Mouse (Mus musculus) spleen, postnatal 14 days (tissue): ENCODE measurements around the gene Commd1.

ENCODE experiments used
- DNase-seq, 2 experiments: peaks; one replicate each; pipeline ENCODE4 v3.0.0; 2021 to 2022; ENCODE audit warnings: low spot score in 2 of 2

Gene Commd1

DNA sequence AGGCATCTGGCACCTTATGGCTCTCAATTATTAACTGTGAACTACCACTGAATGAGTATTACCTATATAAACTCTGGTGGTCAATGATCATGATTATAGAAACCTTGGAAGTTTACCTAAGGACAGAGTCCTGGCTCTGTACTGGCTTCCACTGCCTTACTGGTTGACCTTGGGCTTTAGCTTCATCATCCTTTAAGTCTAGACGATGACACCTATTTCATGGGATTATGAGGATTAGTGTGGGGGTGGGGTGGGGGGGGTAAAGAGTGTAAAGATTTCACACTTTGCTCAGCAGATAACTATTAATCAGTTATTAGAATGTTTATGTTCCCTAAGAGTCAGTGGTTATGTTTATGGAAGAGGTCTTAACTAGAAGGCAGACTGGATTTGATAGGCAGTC is 7.6 kb upstream of the Commd1 start:
- no peak for DNase-seq

DNA sequence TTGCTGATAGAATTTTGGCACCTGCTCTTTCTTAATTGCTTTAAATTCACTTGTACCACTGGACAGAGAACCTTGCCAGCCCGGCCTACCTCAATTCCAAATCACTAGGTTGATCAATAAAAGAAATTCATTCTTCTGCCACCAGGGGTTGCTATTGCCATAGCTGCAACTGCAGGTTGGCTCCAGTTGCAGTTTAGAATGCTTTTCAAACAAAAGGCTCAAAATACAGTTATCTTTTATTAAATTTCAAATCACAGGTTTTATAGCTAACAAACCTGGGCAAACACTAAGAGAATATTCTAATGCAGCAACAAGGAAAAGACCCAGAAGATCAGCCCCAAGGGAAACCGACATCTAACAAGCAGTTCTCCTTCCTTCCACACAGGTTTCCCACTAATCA is 5.2 kb upstream of the Commd1 start:
- DNase-seq: peak in 1 of 2 experiments; percentile 23

DNA sequence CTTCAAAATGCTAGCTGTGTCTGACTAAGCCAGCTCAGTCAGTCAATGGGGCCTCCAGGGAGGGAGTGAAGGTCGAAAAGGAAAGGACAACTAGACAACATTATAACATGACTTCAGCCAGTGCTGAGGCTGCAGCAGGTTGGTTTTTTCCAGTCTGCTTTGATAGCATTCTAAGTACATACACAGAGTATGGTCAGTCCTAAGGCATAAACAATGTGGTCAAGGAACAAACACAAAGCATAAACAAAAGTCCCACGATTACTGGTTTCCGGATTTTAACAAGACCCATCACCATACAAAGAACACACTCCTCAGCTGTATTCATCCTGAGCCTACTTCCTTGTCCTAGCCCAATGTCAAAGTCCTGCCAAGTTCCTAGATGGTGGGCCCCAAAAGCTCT is 3.3 kb upstream of the Commd1 start:
- DNase-seq: no peak

DNA sequence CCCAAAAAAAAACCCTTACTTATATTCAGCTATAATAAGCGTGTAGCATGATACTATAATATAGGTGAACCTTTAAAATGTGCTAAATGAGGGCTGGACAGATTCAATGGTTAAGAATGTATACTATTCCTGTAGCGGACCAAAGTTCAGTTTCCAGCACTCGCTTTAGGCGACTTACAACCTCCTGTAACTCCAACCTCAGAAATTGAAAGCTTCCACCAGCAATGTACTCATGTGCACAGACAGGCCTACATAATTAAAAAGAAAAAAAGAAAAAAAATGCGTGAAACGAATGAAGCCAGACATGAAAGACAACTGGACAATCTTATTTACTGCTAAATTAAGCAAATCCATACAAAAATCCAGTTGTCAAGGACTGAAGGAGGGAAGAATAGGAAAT is 664 bp upstream of the Commd1 start:
- no peak for DNase-seq

DNA sequence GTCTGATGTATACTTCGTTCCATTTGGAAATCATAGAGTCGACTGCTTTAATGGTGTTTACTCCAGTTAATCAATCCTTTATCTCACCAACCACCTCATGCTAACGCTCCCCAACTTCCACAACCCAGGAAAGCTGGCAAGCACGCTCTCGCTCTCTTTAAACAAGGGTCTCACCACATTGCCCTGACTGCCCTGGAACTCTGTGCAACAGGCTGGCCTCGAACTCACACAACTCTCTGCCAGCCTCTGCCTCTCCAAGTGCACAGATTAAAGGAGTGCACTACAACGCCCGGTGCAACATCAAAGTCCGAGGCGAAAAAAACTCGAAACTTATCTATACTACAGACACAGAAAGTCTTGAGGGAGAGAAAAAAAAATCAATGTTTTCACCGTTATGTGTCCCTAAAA is 635 bp downstream of the Commd1 start:
- peak in 1 of 2 experiments; percentile 18 for DNase-seq

DNA sequence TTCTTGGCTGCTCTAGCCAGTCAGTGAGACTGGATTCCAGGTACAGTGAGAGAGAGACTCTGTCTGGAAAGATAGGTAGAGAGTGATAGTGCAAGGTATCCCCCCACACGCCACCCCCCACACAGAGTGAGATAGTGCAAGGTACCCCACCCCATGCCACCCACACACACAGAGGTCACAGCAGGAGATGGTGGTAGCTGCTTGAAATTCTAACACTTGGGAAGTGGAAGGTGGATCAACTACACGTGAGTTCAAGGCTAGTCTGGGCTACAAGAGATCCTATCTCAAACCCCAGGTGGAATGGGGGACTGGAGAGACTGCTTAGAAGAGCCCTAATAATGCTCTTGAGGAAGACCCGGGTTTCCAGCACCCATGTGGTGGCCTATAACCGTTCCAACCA is 1.1 kb downstream of the Commd1 start:
- no peak for DNase-seq

DNA sequence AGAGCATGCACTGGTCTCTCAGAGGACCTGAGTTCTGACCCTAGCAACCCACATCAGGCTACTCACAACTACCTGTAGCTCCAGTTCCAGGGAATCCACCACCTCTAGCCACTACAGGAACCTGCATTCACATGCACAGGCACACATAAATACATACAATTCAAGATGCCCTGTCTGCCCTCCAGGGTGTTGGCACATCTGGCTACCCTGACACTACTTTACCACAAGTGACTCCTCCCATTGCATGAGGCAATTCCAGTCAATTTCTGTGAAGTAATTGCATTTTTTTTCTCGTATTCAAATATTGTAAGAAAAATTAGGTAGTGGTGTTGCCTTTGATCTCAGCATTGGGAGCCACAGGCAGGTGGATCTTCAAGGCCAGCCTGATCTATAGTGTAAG is 3.0 kb downstream of the Commd1 start:
- no peak for DNase-seq

DNA sequence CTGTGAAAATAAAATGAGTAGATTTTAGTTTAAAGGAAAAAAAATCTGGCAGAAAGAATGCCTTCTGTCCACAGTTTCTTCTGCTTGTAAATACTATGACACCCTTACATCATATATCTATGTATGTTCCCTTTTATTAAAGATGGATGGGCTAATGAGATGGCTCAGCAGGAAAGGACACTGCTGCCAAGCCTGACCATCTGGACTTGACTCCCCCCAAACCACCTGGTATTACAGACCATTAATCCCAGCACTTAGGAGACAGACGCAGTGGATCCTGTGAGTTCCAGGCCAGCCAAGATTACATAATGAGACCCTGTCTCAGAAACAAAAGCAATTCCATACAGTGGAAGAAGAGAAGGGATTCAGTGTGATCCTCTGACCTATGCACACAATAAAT is 3.5 kb downstream of the Commd1 start:
- DNase-seq: no peak

DNA sequence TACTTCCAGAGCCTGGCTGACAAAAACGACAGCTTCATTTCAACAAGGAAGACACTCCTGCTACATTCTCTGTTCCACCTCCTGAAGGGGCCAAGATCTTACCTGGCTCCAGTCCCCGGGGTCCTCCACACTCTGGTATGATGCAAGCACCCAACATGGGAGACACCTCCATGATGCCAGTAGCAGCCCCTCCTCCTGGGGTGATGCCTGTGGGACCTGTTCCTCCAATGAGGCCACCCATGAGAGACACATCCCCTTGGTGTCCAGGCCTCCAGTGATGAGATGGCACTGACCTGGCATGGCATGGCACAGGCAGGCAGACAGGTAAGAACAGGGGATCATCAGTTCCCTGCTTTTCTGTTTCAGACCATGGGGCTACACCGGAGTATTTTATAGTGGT is 4.0 kb downstream of the Commd1 start:
- no peak for DNase-seq

DNA sequence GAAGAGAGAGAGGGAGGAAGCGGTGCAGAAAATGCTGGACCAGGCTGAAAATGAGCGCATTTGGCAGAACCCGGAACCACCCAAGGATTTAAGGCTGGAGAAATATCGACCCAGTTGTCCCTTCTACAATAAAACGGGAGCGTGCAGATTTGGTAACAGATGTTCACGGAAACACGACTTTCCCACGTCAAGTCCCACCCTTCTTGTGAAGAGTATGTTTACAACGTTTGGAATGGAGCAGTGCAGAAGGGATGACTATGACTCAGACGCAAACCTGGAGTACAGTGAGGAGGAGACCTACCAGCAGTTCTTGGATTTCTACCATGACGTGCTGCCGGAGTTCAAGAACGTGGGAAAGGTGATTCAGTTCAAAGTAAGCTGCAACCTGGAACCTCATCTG is 8.6 kb downstream of the Commd1 start:
- no peak for DNase-seq

DNA sequence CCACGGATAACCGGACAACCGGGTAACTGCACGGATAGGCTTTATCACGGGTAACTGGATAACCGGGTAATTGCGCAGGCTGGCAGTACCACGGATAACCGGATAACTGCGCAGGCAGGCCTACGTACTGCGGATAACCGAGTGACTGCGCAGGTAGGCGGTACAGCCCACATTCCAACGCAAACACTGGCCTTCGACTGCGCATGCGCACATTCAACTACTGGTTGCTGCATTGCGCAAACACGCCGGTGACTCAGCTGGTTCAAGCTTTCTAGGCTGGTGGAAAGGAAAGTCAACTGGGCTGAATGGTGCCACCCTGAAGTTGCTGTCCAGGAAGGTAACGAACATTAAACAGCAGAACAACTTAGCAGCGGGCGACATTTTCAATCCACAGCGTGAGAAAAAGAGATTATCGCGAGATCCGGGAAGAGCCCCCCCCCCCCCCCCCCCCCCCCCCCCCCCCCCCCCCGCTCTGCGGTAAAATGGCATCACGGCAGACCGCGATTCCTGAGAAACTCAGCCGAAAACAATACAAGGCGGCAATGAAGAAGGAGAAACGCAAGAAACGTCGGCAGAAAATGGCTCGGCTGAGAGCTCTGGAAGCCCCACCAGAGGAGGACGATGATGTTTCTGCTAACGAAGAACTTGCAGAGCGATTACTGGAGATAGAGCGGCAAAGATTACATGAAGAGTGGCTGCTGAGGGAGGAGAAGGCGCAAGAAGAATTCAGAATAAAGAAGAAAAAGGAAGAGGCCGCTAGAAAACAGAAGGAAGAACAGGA is 9.2 kb downstream of the Commd1 start:
- DNase-seq: peak; percentile 71 to 72

DNA sequence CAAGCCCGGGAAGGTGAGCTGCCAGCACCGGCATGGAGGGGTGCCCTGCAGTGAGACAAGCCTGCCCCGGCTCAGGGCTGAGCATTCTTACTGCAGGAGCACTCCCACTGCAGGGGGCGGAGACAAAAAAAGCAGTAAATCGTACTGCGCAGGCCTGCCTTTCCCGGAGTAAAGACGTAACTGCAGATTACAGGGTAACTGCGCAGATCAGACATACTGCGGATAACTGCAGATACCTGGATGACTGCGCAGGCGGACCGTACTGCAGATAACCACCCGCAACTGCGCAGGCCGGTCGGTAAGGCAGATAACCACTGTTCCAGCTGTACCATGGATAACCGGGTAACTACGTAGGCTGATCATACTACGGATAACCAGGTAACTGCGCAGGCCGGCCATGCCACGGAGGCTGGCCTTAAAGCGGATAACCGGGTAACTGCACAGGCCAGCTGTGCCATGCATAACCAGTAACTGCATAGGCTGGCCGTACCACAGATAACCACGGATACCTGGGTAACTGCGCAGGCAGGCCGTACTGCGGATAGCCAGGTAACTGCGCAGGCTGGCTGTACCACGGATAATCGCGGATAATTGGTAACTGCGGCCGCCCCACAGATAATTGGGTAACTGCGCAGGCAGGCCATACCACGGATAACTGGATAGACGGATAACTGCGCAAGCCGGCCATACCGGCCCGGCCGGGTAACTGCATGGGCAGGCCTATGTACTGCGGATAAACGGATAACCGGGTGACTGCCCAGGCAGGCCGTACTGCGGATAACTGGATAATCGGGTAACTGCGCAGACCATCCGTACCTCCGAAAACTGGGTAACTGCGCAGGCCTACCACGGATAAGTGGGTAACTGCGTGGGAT is 10.1 kb downstream of the Commd1 start, which contains the start of gene Zrsr1:
Gene Zrsr1 (plus strand): TSS at position 171 of the 875 bp plus-strand sequence.
- DNase-seq: peak; percentile 27 to 42

DNA sequence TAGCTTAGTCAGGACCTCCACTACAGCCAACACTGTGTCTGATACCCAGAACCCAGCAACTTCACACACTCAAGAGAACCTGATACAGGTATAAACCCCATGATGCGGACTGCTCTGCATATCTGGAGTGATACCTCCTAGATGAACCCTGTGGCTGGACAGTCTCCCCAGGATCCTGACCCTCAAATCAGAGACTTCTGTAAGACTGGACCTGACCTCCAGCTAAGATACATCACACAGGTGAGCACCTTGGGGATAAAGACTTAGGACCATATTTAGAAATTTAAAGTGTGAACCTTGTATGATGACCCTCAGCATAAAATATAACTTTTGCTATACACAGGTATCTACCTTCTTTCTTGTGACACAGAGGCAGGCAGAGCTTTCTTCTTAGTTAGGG is 11.6 kb downstream of the Commd1 start:
- DNase-seq: no peak

DNA sequence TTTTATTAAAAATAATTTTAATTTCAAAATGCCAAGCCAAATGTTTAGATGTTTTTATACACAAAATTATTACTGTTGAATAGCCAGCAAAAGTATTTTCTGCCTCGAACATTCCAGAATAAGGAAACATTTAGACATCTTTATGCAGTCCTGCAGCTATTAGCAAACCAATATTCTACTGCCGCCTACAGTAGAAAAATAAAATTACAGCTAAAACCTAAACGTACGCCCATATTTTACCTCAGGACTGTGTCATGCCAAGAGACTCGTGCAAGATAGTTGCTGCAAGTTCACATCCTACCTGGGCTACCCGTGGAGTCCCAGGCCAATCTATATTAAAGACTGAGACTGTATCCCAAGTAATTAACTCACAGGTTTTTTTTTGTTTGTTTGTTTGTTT is 12.7 kb downstream of the Commd1 start:
- DNase-seq: no peak

DNA sequence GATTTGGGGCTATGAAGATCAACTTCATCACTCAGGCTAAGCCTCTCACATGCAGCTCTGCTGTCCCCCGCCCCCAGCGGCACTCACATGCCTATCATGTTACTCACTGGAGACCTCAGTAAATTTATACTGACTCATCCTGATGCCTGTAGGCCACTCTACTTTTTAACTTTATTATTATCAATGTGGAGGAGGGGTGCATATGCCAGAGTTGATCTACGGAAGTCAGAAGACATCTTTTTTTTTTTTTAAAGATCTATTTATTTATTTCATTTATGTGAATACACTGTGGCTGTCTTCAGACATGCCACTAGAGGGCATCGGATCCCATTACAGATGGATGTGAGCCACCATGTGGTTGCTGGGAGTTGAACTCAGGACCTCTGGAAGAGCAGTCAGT is 16.7 kb downstream of the Commd1 start:
- no peak for DNase-seq

DNA sequence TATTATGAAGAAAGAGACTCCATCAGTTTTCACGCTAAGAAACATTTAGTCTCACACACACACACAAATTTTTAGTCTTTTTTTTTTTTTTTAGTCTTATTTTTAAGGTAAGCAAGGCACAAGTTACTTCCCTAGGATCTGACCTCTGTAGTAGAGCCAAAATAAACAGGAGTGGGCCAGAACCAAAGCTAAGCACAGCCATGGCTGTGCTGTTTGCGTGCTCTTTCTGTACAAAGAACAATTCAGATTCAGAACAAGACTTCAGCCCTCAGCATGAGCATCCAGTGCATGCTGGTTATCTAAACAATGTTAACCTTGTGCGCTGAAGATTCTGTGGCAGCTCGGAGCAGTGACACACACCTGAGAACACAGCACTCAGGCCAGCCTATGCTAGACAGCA is 17.8 kb downstream of the Commd1 start:
- no peak for DNase-seq

DNA sequence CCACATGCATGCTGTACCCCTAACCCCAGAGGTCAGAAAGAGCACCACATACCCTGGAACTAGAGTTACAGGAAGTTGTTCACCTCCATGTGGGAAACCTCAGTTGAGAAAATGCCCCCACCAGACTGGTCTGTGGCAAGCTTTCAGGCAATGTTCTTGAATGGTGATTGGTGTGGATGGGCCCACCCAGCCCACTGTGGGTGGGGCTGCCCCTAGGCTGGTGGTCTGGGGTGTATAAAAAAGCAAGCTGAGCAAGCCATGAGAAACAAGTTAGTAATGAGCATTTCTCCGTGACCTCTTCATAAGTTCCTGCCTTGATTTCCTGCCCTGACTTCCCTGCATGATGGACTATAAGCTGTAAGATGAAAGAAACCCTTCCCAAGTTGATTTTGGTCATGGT is 20.1 kb downstream of the Commd1 start:
- DNase-seq: no peak

DNA sequence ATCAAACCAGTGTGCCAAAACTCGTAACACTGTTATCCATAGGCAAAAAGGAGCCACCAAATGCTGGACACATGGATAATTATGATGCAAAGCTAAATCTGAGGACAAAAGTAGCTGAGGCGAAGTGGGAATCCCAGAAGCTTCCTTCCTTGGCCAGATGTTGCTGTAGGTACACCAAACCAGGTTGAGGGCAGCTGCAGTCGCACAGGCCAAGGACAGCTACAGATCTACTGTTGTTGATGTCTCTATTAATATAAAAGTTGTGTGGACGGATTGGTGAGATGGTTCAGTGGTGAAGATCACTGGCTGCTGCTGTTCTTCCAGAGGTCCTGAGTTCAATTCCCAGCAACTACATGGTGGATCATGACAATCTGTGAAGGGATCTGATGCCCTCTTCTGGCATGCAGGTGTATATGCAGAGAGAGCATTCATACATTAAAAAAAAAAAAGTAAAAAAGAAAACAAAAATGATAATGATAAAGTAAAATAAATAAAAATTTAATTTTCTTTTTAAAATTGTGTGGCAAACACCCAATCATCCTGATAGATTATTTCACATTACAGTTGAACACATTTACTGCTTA is 24.3 kb downstream of the Commd1 start:
- DNase-seq: no peak

DNA sequence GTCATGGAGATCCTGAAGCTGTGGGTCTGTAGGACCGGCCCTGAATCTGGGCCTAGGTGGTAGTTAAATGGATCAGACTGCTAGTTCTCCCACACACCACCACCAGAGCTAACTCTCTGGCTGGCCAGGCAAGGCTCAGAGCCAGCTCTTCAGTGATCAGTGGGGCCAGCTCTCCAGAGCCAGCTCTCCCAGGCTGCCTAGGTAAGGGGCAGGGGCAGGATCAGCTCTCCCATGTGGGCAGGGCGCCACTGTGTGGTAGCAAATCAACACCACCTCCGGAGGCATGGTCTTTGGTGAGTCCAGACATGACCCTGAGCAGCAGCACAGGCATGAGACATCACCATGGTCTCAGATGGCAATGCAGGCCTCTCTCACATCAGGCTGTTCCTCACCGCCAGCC is 25.4 kb downstream of the Commd1 start:
- peak; percentile 52 to 59 for DNase-seq

DNA sequence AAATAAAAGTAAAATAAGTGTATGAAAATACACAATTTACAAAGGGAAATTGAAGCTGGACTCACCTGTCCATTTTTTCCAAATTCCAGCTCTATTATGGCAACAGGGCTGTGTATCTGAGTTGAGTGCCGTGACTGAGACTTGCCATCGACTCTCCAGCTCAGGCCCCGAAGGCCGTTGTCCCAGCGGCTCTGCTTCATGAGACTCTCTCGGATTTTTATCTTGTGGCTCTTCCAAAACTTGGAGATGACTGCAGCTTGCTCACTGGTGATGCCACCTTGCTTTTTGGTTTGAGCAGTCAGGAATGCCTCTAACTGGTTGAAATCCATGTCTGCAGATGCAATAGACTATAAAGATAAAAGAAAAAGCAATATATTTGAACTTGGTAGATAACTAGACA is 25.8 kb downstream of the Commd1 start:
- no peak for DNase-seq

DNA sequence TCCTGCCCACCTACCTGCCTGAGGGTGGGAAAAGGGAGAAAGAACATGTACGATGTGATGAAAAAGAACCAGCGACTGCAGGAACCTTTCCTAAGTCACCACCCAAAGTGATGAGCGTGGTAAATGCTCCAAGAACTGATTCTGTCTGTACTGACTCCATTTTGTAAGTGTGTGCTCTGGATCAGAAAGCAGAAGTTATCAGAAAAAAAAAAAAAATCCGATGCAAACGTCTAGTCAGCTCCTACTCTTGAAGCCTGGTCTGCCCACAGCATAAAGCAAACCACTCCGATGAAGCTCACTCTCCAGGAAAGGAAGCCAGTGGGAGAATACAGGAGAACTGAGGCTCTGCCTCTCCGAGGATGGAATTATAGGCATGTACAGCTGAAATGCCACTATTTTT is 29.5 kb downstream of the Commd1 start:
- DNase-seq: no peak

DNA sequence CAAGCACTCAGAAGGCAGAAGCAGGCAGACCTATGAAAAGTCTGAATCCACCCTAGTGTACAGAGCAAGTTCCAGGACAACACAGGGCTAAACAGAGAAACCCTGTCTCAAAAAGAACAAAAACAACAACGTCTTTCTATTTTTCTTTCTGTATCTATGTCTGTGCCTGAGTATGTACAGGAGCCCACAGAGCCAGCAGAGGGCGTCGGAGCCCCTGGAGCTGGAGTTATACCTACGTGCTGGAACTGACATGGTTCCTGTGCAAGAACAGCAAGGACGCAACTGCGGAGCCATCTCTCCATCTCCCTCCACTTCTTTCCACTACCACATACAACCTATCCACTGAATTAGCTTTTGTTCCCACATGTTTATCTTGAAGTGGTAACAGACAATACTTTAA is 32.1 kb downstream of the Commd1 start:
- no peak for DNase-seq

DNA sequence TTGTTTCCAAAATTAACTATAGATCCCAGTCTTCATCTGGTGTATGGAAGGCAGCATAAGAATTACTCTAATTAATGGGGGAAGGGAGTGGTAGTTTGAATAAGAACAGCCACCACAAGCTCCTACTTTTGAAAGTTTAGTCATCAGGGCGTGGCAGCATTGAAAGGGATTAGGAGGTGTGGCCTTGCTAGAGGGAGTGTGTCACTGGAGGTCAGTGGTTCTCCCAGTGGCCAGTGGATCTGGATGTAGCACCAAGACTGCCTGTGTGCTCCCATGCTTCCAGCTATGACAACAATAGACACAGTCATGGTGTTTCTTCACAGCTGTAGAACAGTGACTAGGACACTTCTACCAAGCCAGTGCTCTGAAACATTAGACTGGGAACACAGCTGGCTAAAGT is 33.1 kb downstream of the Commd1 start:
- DNase-seq: no peak
